Mouse (Mus musculus) bone marrow, adult 2 months (tissue): Measurements from ENCODE around the gene Tmem104.

ENCODE experiments used
- CTCF ChIP-seq: fragments of 200-500 bp; IDR thresholded peaks from 2 replicates; pipeline ENCODE4 v1.5.1; 2011; ENCODE audit warnings: low read length, control low read depth; ENCODE audit not compliant: control insufficient read depth, insufficient read depth
- POLR2A ChIP-seq: fragments of 200-500 bp; IDR thresholded peaks from 2 replicates; pipeline ENCODE4 v1.6.1; 2011; ENCODE audit warnings: low read depth, mild to moderate bottlenecking, control low read depth, low read length, borderline replicate concordance; ENCODE audit not compliant: control insufficient read depth

DNA sequence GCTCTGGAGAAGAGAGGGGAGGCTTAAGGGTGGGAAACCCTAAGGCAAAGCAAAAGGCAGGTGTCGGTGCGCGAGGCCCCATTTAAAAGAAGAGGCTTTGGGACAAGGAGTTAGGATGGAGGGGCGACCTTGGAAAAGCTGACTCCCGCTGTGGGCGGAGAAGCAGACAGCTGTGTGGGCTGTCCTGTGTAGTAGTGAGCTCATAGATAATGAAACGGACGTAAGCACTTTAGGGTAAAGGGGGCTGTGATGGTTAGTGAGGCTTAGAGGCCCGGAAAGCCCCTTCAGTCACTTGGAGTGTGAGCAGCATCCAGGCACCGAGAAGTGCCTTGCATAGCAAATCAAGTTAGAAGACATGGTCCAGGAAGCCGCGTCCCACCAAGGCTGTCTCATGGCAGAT is 406 bp downstream of the Tmem104 start, which contains the start of gene Nat9:
- TF ChIP-seq CTCF (no peak), POLR2A (no peak)
